8 mouse cellular contexts compared by ENCODE assay signal in genomic region chr16:93883423-93884085, GRCm38 (mm10). TPM values are rescaled to one million over a fixed set of nuclear protein-coding genes. Genes with fewer than 3 reads are reported as not detected.
A peak's percentile ranks its signal among the peaks of the same experiment; 100 is the strongest.
DNase-seq lines count a peak whose midpoint lies in the region; ATAC-seq and TF ChIP-seq lines count a peak whose summit lies in the region.

TSS of gene Chaf1b (plus strand) at chr16:93883901.

- no peak; the same call in 1 of the 2 replicates for TF ChIP-seq EP300 in heart, postnatal 0 days (IDR thresholded peaks at IDR 0.05; ENCODE audit: low read depth)

- H3K4me2 ChIP-seq in forebrain, embryonic 12.5 days, result peak within 1 kb of the TSS; percentile 89
- peak within 1 kb of the TSS; percentile 97 for H3K4me2 ChIP-seq in heart, postnatal 0 days (ENCODE audit: low read depth, low read length)
- peak within 1 kb of the TSS; percentile 96 for H3K4me2 ChIP-seq in liver, embryonic 16.5 days (ENCODE audit: low read depth, low read length)
- H3K4me2 ChIP-seq in neural tube, embryonic 13.5 days, result peak within 1 kb of the TSS; percentile 97

- 0 out of 2 replicates have a peak within 1 kb of the TSS, but pooled peaks have one; percentile 8 for H3K27ac ChIP-seq in forebrain, embryonic 12.5 days
- H3K27ac ChIP-seq in heart, postnatal 0 days (ENCODE audit: low read depth), result no peak within 1 kb of the TSS
- H3K27ac ChIP-seq in liver, embryonic 16.5 days (ENCODE audit: low read length), result peak within 1 kb of the TSS; percentile 45; the same call in 1 of the 2 replicates
- no peak within 1 kb of the TSS for H3K27ac ChIP-seq in neural tube, embryonic 13.5 days (replicated peaks)
- H3K27ac ChIP-seq in testis, adult 2 months (ENCODE audit: control insufficient read depth, insufficient read depth, low read depth, low read length), result 0 out of 2 replicates have a peak within 1 kb of the TSS, but pooled peaks have one; percentile 7

- TF ChIP-seq CTCF in E14TG2a.4 (conservative IDR thresholded peaks at IDR 0.05; ENCODE audit: low read length), result no peak
- no peak for TF ChIP-seq CTCF in heart, postnatal 0 days (IDR thresholded peaks at IDR 0.05; ENCODE audit: low read depth)
- no peak for TF ChIP-seq CTCF in testis, adult 2 months (IDR thresholded peaks at IDR 0.05; ENCODE audit: control insufficient read depth, insufficient read depth, insufficient replicate concordance, low read depth, low read length)

- TF ChIP-seq POLR2A in testis, adult 2 months (IDR thresholded peaks at IDR 0.05; ENCODE audit: control insufficient read depth, low read depth, low read length), result peak; percentile 35; the same call in 1 of the 2 replicates

- H3K4me3 ChIP-seq in E14TG2a.4 (replicated peaks; ENCODE audit: low read length), result peak within 1 kb of the TSS; percentile 97
- peak within 1 kb of the TSS; percentile 80 for H3K4me3 ChIP-seq in forebrain, embryonic 12.5 days (replicated peaks)
- peak within 1 kb of the TSS; percentile 85 for H3K4me3 ChIP-seq in heart, postnatal 0 days (ENCODE audit: low read depth, low read length)
- H3K4me3 ChIP-seq in liver, embryonic 16.5 days (ENCODE audit: low read depth, low read length), result peak within 1 kb of the TSS; percentile 90
- H3K4me3 ChIP-seq in neural tube, embryonic 13.5 days, result peak within 1 kb of the TSS; percentile 79
- peak within 1 kb of the TSS; percentile 91 for H3K4me3 ChIP-seq in testis, adult 2 months (ENCODE audit: control insufficient read depth, low read depth, low read length)

- H3K27me3 ChIP-seq in E14TG2a.4 (ENCODE audit: insufficient read depth, low read length), result no peaks in the 10 kb centered on the region
- no peaks in the 10 kb centered on the region for H3K27me3 ChIP-seq in forebrain, embryonic 12.5 days
- no peaks in the 10 kb centered on the region for H3K27me3 ChIP-seq in heart, postnatal 0 days (ENCODE audit: control insufficient read depth, insufficient read depth, low read length)
- no peaks in the 10 kb centered on the region for H3K27me3 ChIP-seq in liver, embryonic 16.5 days (ENCODE audit: control insufficient read depth, insufficient read depth, low read depth, low read length)
- no peaks in the 10 kb centered on the region for H3K27me3 ChIP-seq in neural tube, embryonic 13.5 days
- H3K27me3 ChIP-seq in testis, adult 2 months (ENCODE audit: control insufficient read depth, insufficient read depth, low read length), result no peaks in the 10 kb centered on the region

- peaks cover 55% of the 10 kb centered on the region for H3K4me1 ChIP-seq in E14TG2a.4 (replicated peaks; ENCODE audit: low read depth, low read length)
- peaks cover 22% of the 10 kb centered on the region for H3K4me1 ChIP-seq in forebrain, embryonic 12.5 days
- 0 out of 2 replicates have a peak, but pooled peaks cover 4% of the 10 kb centered on the region for H3K4me1 ChIP-seq in heart, postnatal 0 days (ENCODE audit: control insufficient read depth, insufficient read depth)
- peaks cover 21% of the 10 kb centered on the region for H3K4me1 ChIP-seq in liver, embryonic 16.5 days (ENCODE audit: control insufficient read depth, low read depth, low read length)
- peaks cover 14% of the 10 kb centered on the region; the same call in 1 of the 2 replicates for H3K4me1 ChIP-seq in neural tube, embryonic 13.5 days (replicated peaks)
- H3K4me1 ChIP-seq in testis, adult 2 months (ENCODE audit: control insufficient read depth, insufficient read depth, low read length), result peaks cover 8% of the 10 kb centered on the region

- H3K9ac ChIP-seq in forebrain, embryonic 12.5 days, result peak within 1 kb of the TSS; percentile 75
- peak within 1 kb of the TSS; percentile 60 for H3K9ac ChIP-seq in heart, postnatal 0 days (replicated peaks; ENCODE audit: low read depth, low read length)
- peak within 1 kb of the TSS; percentile 75 for H3K9ac ChIP-seq in liver, embryonic 16.5 days (ENCODE audit: low read depth, low read length)
- peak within 1 kb of the TSS; percentile 75 for H3K9ac ChIP-seq in neural tube, embryonic 13.5 days

- ATAC-seq in forebrain, embryonic 12.5 days (ENCODE audit: low FRiP score), result peak; percentile 97
- ATAC-seq in heart, postnatal 0 days (ENCODE audit: insufficient read depth, low read depth), result peak; percentile 98
- ATAC-seq in liver, embryonic 16.5 days (ENCODE audit: low read depth), result peak; percentile 90
- ATAC-seq in neural tube, embryonic 13.5 days (ENCODE audit: low read depth), result peak; percentile 95

- DNase-seq in c-Kit-positive CD71-positive TER-119-positive erythroid progenitor cells, embryonic 14.5 days (ENCODE audit: low spot score), result peak; percentile 98
- peak; percentile 97 for DNase-seq in heart, postnatal 0 days (ENCODE audit: low spot score)
- DNase-seq in kidney, postnatal 4 days, result peak; percentile 99

- no peaks in the 10 kb centered on the region for H3K9me3 ChIP-seq in E14TG2a.4 (ENCODE audit: low read length)
- H3K9me3 ChIP-seq in forebrain, embryonic 12.5 days, result no peaks in the 10 kb centered on the region
- H3K9me3 ChIP-seq in heart, postnatal 0 days (replicated peaks; ENCODE audit: control insufficient read depth, low read length), result no peaks in the 10 kb centered on the region
- no peaks in the 10 kb centered on the region for H3K9me3 ChIP-seq in liver, embryonic 16.5 days (replicated peaks; ENCODE audit: control insufficient read depth, low read length)
- H3K9me3 ChIP-seq in neural tube, embryonic 13.5 days, result no peaks in the 10 kb centered on the region

- peaks cover 38% of the 10 kb centered on the region for H3K36me3 ChIP-seq in E14TG2a.4 (ENCODE audit: insufficient read depth, low read length)
- H3K36me3 ChIP-seq in forebrain, embryonic 12.5 days (replicated peaks), result peaks cover 18% of the 10 kb centered on the region
- H3K36me3 ChIP-seq in heart, postnatal 0 days (replicated peaks; ENCODE audit: control insufficient read depth, insufficient read depth, low read length), result peaks cover 6% of the 10 kb centered on the region; the same call in 1 of the 2 replicates
- H3K36me3 ChIP-seq in liver, embryonic 16.5 days (ENCODE audit: control insufficient read depth, insufficient read depth), result no peaks in the 10 kb centered on the region
- H3K36me3 ChIP-seq in neural tube, embryonic 13.5 days, result peaks cover 3% of the 10 kb centered on the region; the same call in 1 of the 2 replicates
- no peaks in the 10 kb centered on the region for H3K36me3 ChIP-seq in testis, adult 2 months (ENCODE audit: control insufficient read depth, insufficient read depth, low read length)

- under 1% methylated on average over 54 of the region's 54 CpGs for WGBS in forebrain, embryonic 12.5 days
- under 1% methylated on average over 54 of the region's 54 CpGs for WGBS in heart, postnatal 0 days
- under 1% methylated on average over 54 of the region's 54 CpGs for WGBS in liver, embryonic 16.5 days (ENCODE audit: insufficient replicate concordance)
- WGBS in neural tube, embryonic 13.5 days, result under 1% methylated on average over 54 of the region's 54 CpGs

RNA-seq across cellular contexts. Expression of gene Chaf1b, which starts in this region (rescaled TPM):
- 92.4 and 93.4 TPM in 2 replicates for polyA plus RNA-seq in forebrain, embryonic 12.5 days (2016; fragmentation: Nextera tagmentation; extraction: Ambion mirVana)
- 13.6 and 15.1 TPM in 2 replicates for total RNA-seq in heart, postnatal 0 days (2014; rRNA removed; ENCODE audit: low replicate concordance)
- 12.6 and 13.1 TPM in 2 replicates for polyA plus RNA-seq in heart, postnatal 0 days (2015; fragmentation: Nextera tagmentation; extraction: Ambion mirVana)
- polyA plus RNA-seq in liver, embryonic 16.5 days (2015; fragmentation: Nextera tagmentation; extraction: Ambion mirVana), result 30.0 and 32.0 TPM in 2 replicates
- 16.4 and 22.0 TPM in 2 replicates for polyA plus RNA-seq in neural tube, embryonic 13.5 days (2015; fragmentation: Nextera tagmentation; extraction: Ambion mirVana)
- polyA plus RNA-seq in testis, adult 2 months (2012; rRNA removed), result 9.3 and 10.1 TPM in 2 replicates

Comparison
In these comparisons a context has a peak if more than half of its experiments do, and no peak if none do; other contexts are left out.
1. H3K27ac ChIP-seq: peak in forebrain, embryonic 12.5 days (single experiment), liver, embryonic 16.5 days (single experiment) and testis, adult 2 months (single experiment); none in heart, postnatal 0 days (single experiment) and neural tube, embryonic 13.5 days (single experiment).
2. Peak in every context shown above with its lines, with median percentiles within 50 percentile points of each other: H3K4me3 ChIP-seq, DNase-seq, ATAC-seq, H3K4me2 ChIP-seq and H3K9ac ChIP-seq.